ENCODE assay signal across 18 mouse cellular contexts in genomic region chr8:127698404-127698803, GRCm38 (mm10).
DNase-seq lines count a peak whose midpoint lies in the region; ATAC-seq lines count a peak whose summit lies in the region.
"Had no signal": no experiment of that assay in that cellular context is flagged by ENCODE, and none has a peak within 500 bp of the region (broad histone marks: within the 10 kb centered on the region; RNA-seq: fewer than 3 reads in every experiment).

No protein-coding gene starts in this region.

- no peak overlapping the region for H3K9ac ChIP-seq in liver, embryonic 11.5 days (ENCODE audit: low read depth, low read length)
- H3K9ac ChIP-seq: embryonic facial prominence, embryonic 15.5 days; forebrain, embryonic 13.5 days; kidney, embryonic 15.5 days; limb, embryonic 13.5 days had no signal

- peaks cover 7% of the 10 kb centered on the region; the same call in 1 of the 2 replicates for H3K4me1 ChIP-seq in brown adipose tissue, adult 24 weeks (ENCODE audit: control insufficient read depth, insufficient read depth, insufficient read length, low read length)
- no peaks in the 10 kb centered on the region for H3K4me1 ChIP-seq in liver, embryonic 11.5 days (replicated peaks; ENCODE audit: control insufficient read depth, insufficient read depth, low read length)
- H3K4me1 ChIP-seq: embryonic facial prominence, embryonic 15.5 days; forebrain, embryonic 13.5 days; hindbrain, embryonic 10.5 days; limb, embryonic 13.5 days; megakaryocyte, embryonic 14.5 days had no signal

- no peaks in the 10 kb centered on the region for H3K27me3 ChIP-seq in liver, embryonic 11.5 days (replicated peaks; ENCODE audit: control insufficient read depth, insufficient read depth, low read length)
- H3K27me3 ChIP-seq: embryonic facial prominence, embryonic 15.5 days; forebrain, embryonic 13.5 days; kidney, embryonic 15.5 days; limb, embryonic 13.5 days had no signal

- ATAC-seq in frontal cortex, adult (ENCODE audit: low TSS enrichment): peak; percentile 60
- no peak for ATAC-seq in liver, embryonic 11.5 days (replicated peaks; ENCODE audit: low FRiP score)
- ATAC-seq: forebrain, embryonic 13.5 days; inflammation-experienced regulatory T-cells, adult 6 months; midbrain, embryonic 16.5 days had no signal

- 89% methylated on average over 4 of the region's 4 CpGs for WGBS in liver, embryonic 11.5 days

- H3K4me2 ChIP-seq in liver, embryonic 11.5 days: no peak overlapping the region
- H3K4me2 ChIP-seq: embryonic facial prominence, embryonic 15.5 days; forebrain, embryonic 13.5 days; kidney, embryonic 15.5 days; limb, embryonic 13.5 days had no signal

- no peaks in the 10 kb centered on the region for H3K9me3 ChIP-seq in liver, embryonic 11.5 days (ENCODE audit: control insufficient read depth, low read length)
- H3K9me3 ChIP-seq: embryonic facial prominence, embryonic 15.5 days; forebrain, embryonic 13.5 days; hindbrain, embryonic 10.5 days; kidney, embryonic 15.5 days; limb, embryonic 13.5 days; megakaryocyte, embryonic 14.5 days had no signal

- no peak for DNase-seq in frontal cortex, postnatal 10 days (ENCODE audit: low spot score in 2 of 2)
- peak; percentile 14 to 19 for DNase-seq in left cerebral cortex, postnatal 36 days (ENCODE audit: low spot score in 2 of 2)
- no peak for DNase-seq in left cerebral cortex, postnatal 10 days (ENCODE audit: extremely low spot score in 1 of 2, low spot score in 2 of 2)
- DNase-seq in heart, postnatal 14 days: peak; percentile 18 to 22
- no peak for DNase-seq in thymus, postnatal 25 days
- DNase-seq in liver, embryonic 11.5 days (ENCODE audit: low spot score): no peak
- DNase-seq: cerebellum, adult 18-20 months had no signal

- H3K36me3 ChIP-seq in liver, embryonic 11.5 days (ENCODE audit: control insufficient read depth, insufficient read depth, low read length): no peaks in the 10 kb centered on the region
- H3K36me3 ChIP-seq: embryonic facial prominence, embryonic 15.5 days; G1E; hindbrain, embryonic 10.5 days; kidney, embryonic 15.5 days; limb, embryonic 13.5 days had no signal

- H3K4me3 ChIP-seq in brown adipose tissue, adult 24 weeks (ENCODE audit: insufficient read depth, low read depth, low read length): no peak overlapping the region
- no peak overlapping the region for H3K4me3 ChIP-seq in liver, embryonic 11.5 days (ENCODE audit: low read depth, low read length)
- H3K4me3 ChIP-seq: embryonic facial prominence, embryonic 15.5 days; forebrain, embryonic 13.5 days; hindbrain, embryonic 10.5 days; kidney, embryonic 15.5 days; limb, embryonic 13.5 days; megakaryocyte, embryonic 14.5 days had no signal

- peak overlapping the region; percentile 97 for H3K27ac ChIP-seq in brown adipose tissue, adult 24 weeks (replicated peaks; ENCODE audit: low read depth, low read length)
- H3K27ac ChIP-seq in liver, embryonic 11.5 days (ENCODE audit: low read depth, low read length): no peak overlapping the region
- H3K27ac ChIP-seq: embryonic facial prominence, embryonic 15.5 days; forebrain, embryonic 13.5 days; hindbrain, embryonic 10.5 days; kidney, embryonic 15.5 days; limb, embryonic 13.5 days had no signal

- intact Hi-C loops in left cerebral cortex, postnatal 36 days (cut with DNase I): no loop called here
- intact Hi-C loops in left cerebral cortex, postnatal 10 days (cut with DNase I): no loop called here
- intact Hi-C loops in heart, postnatal 14 days (cut with DNase I): no loop called here

Comparison
In these comparisons a context has a peak if more than half of its experiments do, and no peak if none do; other contexts are left out.
1. DNase-seq: peak in left cerebral cortex, postnatal 36 days (2 of 2) and heart, postnatal 14 days (2 of 2); none in frontal cortex, postnatal 10 days (0 of 2), left cerebral cortex, postnatal 10 days (0 of 2), thymus, postnatal 25 days (single experiment) and liver, embryonic 11.5 days (single experiment).